Mouse (Mus musculus) limb, embryonic 13.5 days (tissue): ENCODE results near the gene Apol9b. TPM values are rescaled to one million over a fixed set of nuclear protein-coding genes. Genes with fewer than 3 reads are reported as not detected.
"Not testable (repeated sequence)": the region's sequence is repeated elsewhere in the genome, so short reads cannot be mapped to it uniquely, and the experiment has no call there.

ENCODE experiments used
- ATAC-seq: fragments of 200-750 bp; cut with Nextera tagmentation; 2 replicates; pipeline ENCODE4 v1.8.0; 2017; ENCODE audit warnings: low read depth, moderate number of reproducible peaks, moderate TSS enrichment; ENCODE audit not compliant: low FRiP score
- H3K27ac ChIP-seq: fragments of 300-500 bp; sonication (generic); 2 replicates; pipeline ENCODE4 v1.5.1; 2015; ENCODE audit warnings: inconsistent platforms, mild to moderate bottlenecking, moderate library complexity
- H3K27me3 ChIP-seq: fragments of 300-500 bp; sonication (generic); 2 replicates; pipeline ENCODE4 v1.6.1; 2015; ENCODE audit warnings: mild to moderate bottlenecking, inconsistent platforms
- H3K36me3 ChIP-seq: fragments of 300-500 bp; sonication (generic); 2 replicates; pipeline ENCODE4 v1.6.1; 2015; ENCODE audit warnings: inconsistent platforms, mild to moderate bottlenecking, moderate library complexity
- H3K4me1 ChIP-seq: fragments of 300-500 bp; sonication (generic); 2 replicates; pipeline ENCODE4 v1.6.1; 2015; ENCODE audit warnings: inconsistent platforms
- H3K4me2 ChIP-seq: fragments of 300-500 bp; sonication (generic); replicated peaks from 2 replicates; pipeline ENCODE4 v1.6.1; 2015; ENCODE audit warnings: inconsistent platforms, mild to moderate bottlenecking, moderate library complexity
- H3K4me3 ChIP-seq: fragments of 300-500 bp; sonication (generic); 2 replicates; pipeline ENCODE4 v1.5.1; 2015; ENCODE audit warnings: moderate library complexity, mild to moderate bottlenecking, inconsistent platforms
- H3K9ac ChIP-seq: fragments of 300-500 bp; sonication (generic); 2 replicates; pipeline ENCODE4 v1.6.1; 2015; ENCODE audit warnings: mild to moderate bottlenecking, inconsistent platforms
- H3K9me3 ChIP-seq: fragments of 300-500 bp; sonication (generic); 2 replicates; pipeline ENCODE4 v1.6.1; 2016; ENCODE audit warnings: inconsistent platforms
- WGBS: fragments of 180-500 bp; shearing (Covaris S2); methylation state at CpG from one replicate; pipeline ENCODE4 v1.1.7; 2015; 5-methylcytosine and 5-hydroxymethylcytosine counted together
- polyA plus RNA-seq: library from polyadenylated mRNA; unstranded; fragments of >200 nt; fragmentation: Nextera tagmentation; extraction: Ambion mirVana; gene quantifications from 2 replicates; pipeline ENCODE4 v1.2.1, GENCODE M21; 2015

The Apol9b gene
- polyA plus RNA-seq, 1 experiment from 2014 or later, result not detected

- H3K9ac ChIP-seq, H3K4me3 ChIP-seq, ATAC-seq, H3K27ac ChIP-seq, H3K4me1 ChIP-seq, H3K27me3 ChIP-seq, H3K9me3 ChIP-seq, H3K4me2 ChIP-seq, H3K36me3 ChIP-seq: not testable (repeated sequence)
- WGBS, result 80% methylated on average over 3 of the region's 3 CpGs
Observed at GRCm38 (mm10) chr15:77727745-77728144, 1.1 kb upstream of the Apol9b start.

- no peak for ATAC-seq
- Histone ChIP-seq H3K9me3 (no peaks in the 10 kb centered on the region), H3K9ac (no peak overlapping the region), H3K27ac (no peak overlapping the region), H3K27me3 (no peaks in the 10 kb centered on the region), H3K36me3 (no peaks in the 10 kb centered on the region), H3K4me1 (no peaks in the 10 kb centered on the region), H3K4me3 (no peak overlapping the region), H3K4me2 (no peak overlapping the region)
- 88% methylated on average over 5 of the region's 5 CpGs for WGBS
Observed at GRCm38 (mm10) chr15:77731605-77732004, 2.8 kb downstream of the Apol9b start.

GRCm38 (mm10) chr15:77732851-77733250, 4.0 kb downstream of the Apol9b start:
- not testable (repeated sequence) for H3K4me2 ChIP-seq, H3K9me3 ChIP-seq, H3K4me1 ChIP-seq, ATAC-seq, H3K27ac ChIP-seq, H3K4me3 ChIP-seq, H3K27me3 ChIP-seq, H3K9ac ChIP-seq, H3K36me3 ChIP-seq
- WGBS, result 67% methylated on average over 10 of the region's 10 CpGs

- 80% methylated on average over 8 of the region's 8 CpGs for WGBS
- H3K4me2 ChIP-seq, H3K4me3 ChIP-seq, ATAC-seq, H3K9me3 ChIP-seq, H3K27ac ChIP-seq, H3K36me3 ChIP-seq, H3K9ac ChIP-seq, H3K27me3 ChIP-seq, H3K4me1 ChIP-seq: not testable (repeated sequence)
Observed at GRCm38 (mm10) chr15:77733380-77733779, 4.5 kb downstream of the Apol9b start.

- H3K36me3 ChIP-seq, H3K27ac ChIP-seq, H3K4me3 ChIP-seq, H3K4me2 ChIP-seq, H3K9me3 ChIP-seq, H3K27me3 ChIP-seq, ATAC-seq, H3K4me1 ChIP-seq, H3K9ac ChIP-seq: not testable (repeated sequence)
- 68% methylated on average over 4 of the region's 4 CpGs for WGBS
Observed at GRCm38 (mm10) chr15:77733903-77734302, 5.1 kb downstream of the Apol9b start.

GRCm38 (mm10) chr15:77740511-77741297, 11.9 kb downstream of the Apol9b start:
- WGBS, result 75% methylated on average over 9 of the region's 9 CpGs
- Histone ChIP-seq H3K36me3 (no peaks in the 10 kb centered on the region), H3K27ac (no peak overlapping the region), H3K9ac (no peak overlapping the region), H3K27me3 (no peaks in the 10 kb centered on the region), H3K4me1 (no peaks in the 10 kb centered on the region), H3K9me3 (no peaks in the 10 kb centered on the region), H3K4me2 (no peak overlapping the region), H3K4me3 (no peak overlapping the region)
- ATAC-seq, result no peak

GRCm38 (mm10) chr15:77741556-77741955, 12.7 kb downstream of the Apol9b start:
- not testable (repeated sequence) for H3K27ac ChIP-seq, H3K36me3 ChIP-seq, H3K4me1 ChIP-seq, H3K9me3 ChIP-seq, H3K9ac ChIP-seq, H3K27me3 ChIP-seq, ATAC-seq, H3K4me3 ChIP-seq, H3K4me2 ChIP-seq
- WGBS, result 89% methylated on average over 6 of the region's 6 CpGs

- no peak for ATAC-seq
- H3K4me3 ChIP-seq, result no peak overlapping the region
- 0 out of 2 replicates have a peak, but pooled peaks cover 6% of the 10 kb centered on the region for H3K9me3 ChIP-seq
- 29% methylated on average over 5 of the region's 5 CpGs for WGBS
- no peaks in the 10 kb centered on the region for H3K36me3 ChIP-seq
- H3K27me3 ChIP-seq, result no peaks in the 10 kb centered on the region
- H3K4me2 ChIP-seq, result no peak overlapping the region
- H3K4me1 ChIP-seq, result no peaks in the 10 kb centered on the region
- H3K27ac ChIP-seq, result no peak overlapping the region
- H3K9ac ChIP-seq, result no peak overlapping the region
Observed at GRCm38 (mm10) chr15:77744632-77745031, 15.8 kb downstream of the Apol9b start.

GRCm38 (mm10) chr15:77745081-77745480, 16.2 kb downstream of the Apol9b start:
- Histone ChIP-seq H3K27me3 (no peaks in the 10 kb centered on the region), H3K4me3 (no peak overlapping the region), H3K36me3 (no peaks in the 10 kb centered on the region), H3K27ac (no peak overlapping the region), H3K4me2 (no peak overlapping the region), H3K4me1 (no peaks in the 10 kb centered on the region), H3K9ac (no peak overlapping the region), H3K9me3 (0 out of 2 replicates have a peak, but pooled peaks cover 6% of the 10 kb centered on the region)
- ATAC-seq, result no peak

- Histone ChIP-seq H3K9me3 (0 out of 2 replicates have a peak, but pooled peaks cover 6% of the 10 kb centered on the region), H3K36me3 (no peaks in the 10 kb centered on the region), H3K4me2 (no peak overlapping the region), H3K4me1 (no peaks in the 10 kb centered on the region), H3K4me3 (no peak overlapping the region), H3K9ac (no peak overlapping the region), H3K27ac (no peak overlapping the region), H3K27me3 (no peaks in the 10 kb centered on the region)
- WGBS, result 100% methylated on average over 1 of the region's 1 CpGs
- no peak for ATAC-seq
Observed at GRCm38 (mm10) chr15:77746326-77746725, 17.5 kb downstream of the Apol9b start.

GRCm38 (mm10) chr15:77748414-77748813, 19.6 kb downstream of the Apol9b start:
- Histone ChIP-seq H3K27ac (no peak overlapping the region), H3K9me3 (0 out of 2 replicates have a peak, but pooled peaks cover 6% of the 10 kb centered on the region), H3K4me3 (no peak overlapping the region), H3K9ac (no peak overlapping the region), H3K36me3 (no peaks in the 10 kb centered on the region), H3K27me3 (no peaks in the 10 kb centered on the region), H3K4me1 (no peaks in the 10 kb centered on the region), H3K4me2 (no peak overlapping the region)
- ATAC-seq, result no peak
- 79% methylated on average over 3 of the region's 3 CpGs for WGBS

- 88% methylated on average over 10 of the region's 10 CpGs for WGBS
- 0 out of 2 replicates have a peak, but pooled peaks cover 6% of the 10 kb centered on the region for H3K9me3 ChIP-seq
Observed at GRCm38 (mm10) chr15:77749717-77750116, 20.9 kb downstream of the Apol9b start.

GRCm38 (mm10) chr15:77750461-77750860, 21.6 kb downstream of the Apol9b start:
- WGBS, result 36% methylated on average over 1 of the region's 1 CpGs
- Histone ChIP-seq H3K9me3 (0 out of 2 replicates have a peak, but pooled peaks cover 6% of the 10 kb centered on the region), H3K27me3 (no peaks in the 10 kb centered on the region; the same call in 1 of the 2 replicates), H3K9ac (no peak overlapping the region), H3K4me2 (no peak overlapping the region), H3K4me1 (no peaks in the 10 kb centered on the region), H3K36me3 (no peaks in the 10 kb centered on the region), H3K27ac (no peak overlapping the region), H3K4me3 (no peak overlapping the region)
- no peak for ATAC-seq

More at GRCm38 (mm10) chr15:77749717-77750116, 20.9 kb downstream of the Apol9b start:
- Histone ChIP-seq H3K36me3 (no peaks in the 10 kb centered on the region), H3K27ac (no peak overlapping the region), H3K9ac (no peak overlapping the region), H3K4me1 (no peaks in the 10 kb centered on the region), H3K4me3 (no peak overlapping the region), H3K27me3 (no peaks in the 10 kb centered on the region; the same call in 1 of the 2 replicates), H3K4me2 (no peak overlapping the region)
- no peak for ATAC-seq
